Mouse (Mus musculus): ENCODE results near the gene Dab2. TPM values are rescaled to one million over a fixed set of nuclear protein-coding genes. Genes with fewer than 3 reads are reported as not detected.

The Dab2 gene
- polyA plus RNA-seq, 1 experiment from 2014 or later, result 47.5 TPM

DNA sequence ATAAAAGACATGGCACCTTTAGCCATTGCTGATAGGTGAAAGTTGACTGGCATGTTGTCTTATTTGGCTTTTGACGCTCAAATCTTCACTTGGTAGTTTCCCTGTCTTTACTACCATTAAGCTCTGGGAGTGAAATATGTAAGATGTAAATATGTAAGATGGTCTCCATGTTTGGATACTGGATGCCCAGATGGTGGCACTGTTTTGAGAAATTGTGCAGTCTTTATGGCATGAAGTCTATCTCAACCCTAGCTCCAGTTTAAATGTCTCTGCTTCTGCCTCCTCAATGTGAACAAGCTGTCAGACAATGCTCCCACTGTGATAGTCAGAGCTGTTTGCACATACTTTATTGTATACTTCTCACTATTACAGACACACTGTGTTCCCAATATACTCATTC lies 169.3 kb downstream of the Dab2 start:
- Histone ChIP-seq H3K36me3 (ENCODE audit: control insufficient read depth, insufficient read depth, low read length) (no peaks in the 10 kb centered on the region), H3K9me3 (ENCODE audit: control insufficient read depth, low read length) (no peaks in the 10 kb centered on the region), H3K27ac (ENCODE audit: low read depth) (no peak overlapping the region), H3K4me2 (ENCODE audit: low read length) (no peak overlapping the region), H3K4me1 (replicated peaks; ENCODE audit: control insufficient read depth, insufficient read depth, low read length) (no peaks in the 10 kb centered on the region), H3K4me3 (ENCODE audit: low read depth, low read length) (no peak overlapping the region), H3K27me3 (replicated peaks; ENCODE audit: control insufficient read depth, insufficient read depth, low read length) (no peaks in the 10 kb centered on the region), H3K9ac (ENCODE audit: low read length) (no peak overlapping the region)
- 100% methylated on average over 1 of the region's 1 CpGs for WGBS
- no peak for DNase-seq (ENCODE audit: low spot score)
- ATAC-seq (replicated peaks; ENCODE audit: low FRiP score, low TSS enrichment, low read depth), result no peak

DNA sequence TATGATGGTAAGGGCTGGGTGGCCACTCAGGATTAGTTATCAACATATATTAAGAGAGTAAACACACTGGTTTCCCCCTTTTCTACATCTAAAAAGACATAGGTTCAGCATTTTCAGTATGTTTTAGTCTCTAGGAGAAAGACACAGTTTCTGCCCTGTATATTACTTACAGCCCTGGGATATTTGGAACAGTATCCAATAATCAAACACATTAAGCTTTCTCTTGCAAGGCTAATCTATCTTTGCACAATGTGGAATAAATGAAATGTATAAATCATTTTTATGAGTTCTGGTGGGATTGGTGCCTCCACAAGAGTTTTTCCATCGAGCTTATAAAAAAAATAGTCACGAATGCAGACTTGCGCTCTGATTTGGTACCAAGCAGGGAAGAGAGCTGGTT lies 169.8 kb downstream of the Dab2 start:
- no peak overlapping the region for H3K4me2 ChIP-seq (ENCODE audit: low read length)
- DNase-seq (ENCODE audit: low spot score) (no peak), ATAC-seq (replicated peaks; ENCODE audit: low FRiP score, low TSS enrichment, low read depth) (no peak)
- 92% methylated on average over 3 of the region's 3 CpGs for WGBS
- no peak overlapping the region for H3K27ac ChIP-seq (ENCODE audit: low read depth)
- H3K9me3 ChIP-seq (ENCODE audit: control insufficient read depth, low read length), result no peaks in the 10 kb centered on the region
- no peaks in the 10 kb centered on the region for H3K4me1 ChIP-seq (replicated peaks; ENCODE audit: control insufficient read depth, insufficient read depth, low read length)
- H3K4me3 ChIP-seq (ENCODE audit: low read depth, low read length), result no peak overlapping the region
- H3K36me3 ChIP-seq (ENCODE audit: control insufficient read depth, insufficient read depth, low read length), result no peaks in the 10 kb centered on the region
- H3K9ac ChIP-seq (ENCODE audit: low read length), result no peak overlapping the region
- no peaks in the 10 kb centered on the region for H3K27me3 ChIP-seq (replicated peaks; ENCODE audit: control insufficient read depth, insufficient read depth, low read length)

DNA sequence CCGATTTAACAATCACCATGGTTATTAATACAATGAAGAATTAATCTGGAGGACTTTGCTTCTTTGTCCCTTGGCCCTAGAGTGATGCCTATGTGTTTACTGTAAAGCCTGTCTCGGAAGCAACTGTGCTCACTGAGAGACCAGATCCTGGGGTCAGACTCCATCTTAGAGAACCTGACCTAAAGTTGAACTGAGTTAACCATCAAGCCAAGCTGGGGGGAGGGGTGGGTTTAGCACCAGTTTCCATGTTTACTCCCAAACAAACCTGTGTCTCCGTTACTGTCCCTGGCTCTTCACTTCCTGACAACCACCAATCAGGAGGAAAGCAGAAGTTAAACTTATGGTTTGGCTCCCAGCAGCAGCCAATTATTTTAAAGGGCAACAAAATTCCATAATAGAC lies 184.0 kb downstream of the Dab2 start:
- H3K4me2 ChIP-seq (ENCODE audit: low read length), result no peak overlapping the region
- H3K4me1 ChIP-seq (replicated peaks; ENCODE audit: control insufficient read depth, insufficient read depth, low read length), result no peaks in the 10 kb centered on the region
- no peak overlapping the region for H3K9ac ChIP-seq (ENCODE audit: low read length)
- H3K36me3 ChIP-seq (ENCODE audit: control insufficient read depth, insufficient read depth, low read length), result no peaks in the 10 kb centered on the region
- no peak for ATAC-seq (replicated peaks; ENCODE audit: low FRiP score, low TSS enrichment, low read depth)
- H3K27me3 ChIP-seq (replicated peaks; ENCODE audit: control insufficient read depth, insufficient read depth, low read length), result no peaks in the 10 kb centered on the region
- H3K4me3 ChIP-seq (ENCODE audit: low read depth, low read length), result no peak overlapping the region
- WGBS, result 66% methylated on average over 3 of the region's 3 CpGs
- H3K27ac ChIP-seq (ENCODE audit: low read depth), result no peak overlapping the region
- no peak for DNase-seq (ENCODE audit: low spot score)
- H3K9me3 ChIP-seq (ENCODE audit: control insufficient read depth, low read length), result 0 out of 2 replicates have a peak, but pooled peaks cover 4% of the 10 kb centered on the region

Other genes with a start within 250 kb of the Dab2 start
- gene C9, start 145.5 kb downstream of the Dab2 start, polyA plus RNA-seq (2014; fragmentation: Nextera tagmentation; extraction: Ambion mirVana), result 1.2 and 1.4 TPM in 2 replicates
- gene Fyb, start 223.1 kb downstream of the Dab2 start, polyA plus RNA-seq (2014; fragmentation: Nextera tagmentation; extraction: Ambion mirVana), result 4.8 and 7.1 TPM in 2 replicates

All from intestine, embryonic 14.5 days (tissue).